Mouse (Mus musculus) lung, postnatal 0 days (tissue): ENCODE measurements around the gene B130006D01Rik.

Experiments used
- CTCF ChIP-seq: IDR thresholded peaks from 2 replicates; pipeline ENCODE4 v1.5.1; 2016; ENCODE audit warnings: antibody characterized with exemption, mild to moderate bottlenecking
- EP300 ChIP-seq: IDR thresholded peaks from 2 replicates; pipeline ENCODE4 v1.6.1; 2016; ENCODE audit warnings: antibody characterized with exemption, mild to moderate bottlenecking, control low read depth

DNA sequence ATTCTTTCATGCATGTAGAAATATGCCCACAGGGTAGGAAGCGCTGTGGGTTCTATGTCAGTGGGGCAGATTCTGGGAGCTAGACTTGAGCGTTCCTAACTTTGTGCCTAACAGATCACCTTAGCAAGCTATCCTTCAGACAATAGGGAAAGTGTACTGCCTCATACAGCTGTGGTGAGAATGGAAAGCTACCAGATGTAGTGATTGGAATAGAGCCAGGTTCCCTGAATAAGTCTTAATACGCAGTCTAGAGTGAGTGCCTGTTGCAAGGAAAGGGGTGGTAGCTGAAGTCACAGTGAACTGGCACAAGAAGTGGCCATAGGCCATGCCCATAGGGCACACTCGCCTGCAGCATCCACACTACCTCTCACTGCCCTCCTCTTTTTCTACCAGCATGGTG is 39.6 kb downstream of the B130006D01Rik start:
- TF ChIP-seq CTCF: no peak
- TF ChIP-seq EP300: no peak
